Comparison of ENCODE assay signal across 18 mouse cellular contexts in the genomic region with DNA sequence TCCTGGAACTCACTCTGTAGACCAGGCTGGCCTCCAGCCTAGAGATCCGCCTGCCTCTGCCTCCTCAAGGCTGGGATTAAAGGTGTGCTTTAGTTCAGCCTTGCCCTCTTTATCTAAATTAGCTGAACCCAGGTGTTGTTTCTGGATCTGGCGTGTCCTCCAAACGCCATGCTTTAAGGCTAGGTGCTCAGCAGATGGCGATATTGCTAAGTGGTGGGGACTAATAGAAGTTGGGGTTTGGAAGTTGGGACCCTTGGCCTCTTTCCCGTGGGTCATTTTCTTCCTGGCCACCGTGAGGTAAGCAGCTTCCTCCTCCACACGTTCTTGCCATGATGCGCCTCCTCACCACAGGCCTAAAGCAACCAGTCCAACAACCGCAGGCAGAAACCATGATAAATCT.
DNase-seq lines count a peak whose midpoint lies in the region; ATAC-seq and TF ChIP-seq lines count a peak whose summit lies in the region.
"Had no signal": no experiment of that assay in that cellular context is flagged by ENCODE, and none has a peak within 500 bp of the region (broad histone marks: within the 10 kb centered on the region; RNA-seq: fewer than 3 reads in every experiment).

No protein-coding gene starts in this region.

- no peak overlapping the region for H3K4me3 ChIP-seq in intestine, postnatal 0 days (ENCODE audit: low read depth, low read length)
- no peak overlapping the region for H3K4me3 ChIP-seq in intestine, embryonic 15.5 days (replicated peaks)
- no peak overlapping the region for H3K4me3 ChIP-seq in midbrain, postnatal 0 days (ENCODE audit: low read depth, low read length)
- no peak overlapping the region for H3K4me3 ChIP-seq in midbrain, embryonic 13.5 days (replicated peaks)
- H3K4me3 ChIP-seq: embryonic facial prominence, embryonic 15.5 days; hindbrain, embryonic 13.5 days; liver, embryonic 15.5 days had no signal

- no peaks in the 10 kb centered on the region for H3K9me3 ChIP-seq in intestine, postnatal 0 days (ENCODE audit: control insufficient read depth)
- no peaks in the 10 kb centered on the region for H3K9me3 ChIP-seq in intestine, embryonic 15.5 days
- no peaks in the 10 kb centered on the region for H3K9me3 ChIP-seq in midbrain, postnatal 0 days (ENCODE audit: low read length)
- 0 out of 2 replicates have a peak, but pooled peaks cover 5% of the 10 kb centered on the region for H3K9me3 ChIP-seq in midbrain, embryonic 13.5 days
- H3K9me3 ChIP-seq: embryonic facial prominence, embryonic 15.5 days; G1E; hindbrain, embryonic 13.5 days; liver, embryonic 15.5 days had no signal

- no peaks in the 10 kb centered on the region for H3K36me3 ChIP-seq in intestine, postnatal 0 days (ENCODE audit: control insufficient read depth, insufficient read depth)
- H3K36me3 ChIP-seq in intestine, embryonic 15.5 days: no peaks in the 10 kb centered on the region
- no peaks in the 10 kb centered on the region for H3K36me3 ChIP-seq in midbrain, postnatal 0 days (ENCODE audit: insufficient read depth, low read length)
- H3K36me3 ChIP-seq in midbrain, embryonic 13.5 days: no peaks in the 10 kb centered on the region
- H3K36me3 ChIP-seq: embryonic facial prominence, embryonic 15.5 days; G1E; hindbrain, embryonic 13.5 days; liver, embryonic 15.5 days had no signal

- no peak overlapping the region for H3K27ac ChIP-seq in intestine, postnatal 0 days (ENCODE audit: low read depth, low read length)
- H3K27ac ChIP-seq in intestine, embryonic 15.5 days: no peak overlapping the region
- H3K27ac ChIP-seq in midbrain, postnatal 0 days (ENCODE audit: low read depth, low read length): no peak overlapping the region
- H3K27ac ChIP-seq in midbrain, embryonic 13.5 days: no peak overlapping the region
- H3K27ac ChIP-seq: embryonic facial prominence, embryonic 15.5 days; hindbrain, embryonic 13.5 days; liver, embryonic 15.5 days had no signal

- POLR2A ChIA-PET in Patski (lab: Charles Lee): no interaction called here

- DNase-seq in midbrain, postnatal 0 days (ENCODE audit: low spot score): no peak
- DNase-seq in Patski (ENCODE audit: low read depth, low spot score): no peak
- no peak for DNase-seq in adrenal gland, postnatal 10 days
- no peak for DNase-seq in cerebellum, postnatal 25 days
- DNase-seq: adrenal gland, postnatal 14 days; cerebellum, adult 18-20 months; gastrocnemius, postnatal 14 days; heart, postnatal 10 days; kidney, adult 18-20 months; kidney, postnatal 4 days; layer of hippocampus, postnatal 36 days had no signal

- no peak overlapping the region for H3K4me2 ChIP-seq in intestine, postnatal 0 days (replicated peaks; ENCODE audit: low read depth)
- no peak overlapping the region for H3K4me2 ChIP-seq in intestine, embryonic 15.5 days (replicated peaks)
- H3K4me2 ChIP-seq in midbrain, postnatal 0 days (ENCODE audit: low read depth, low read length, poor library complexity, severe bottlenecking): no peak overlapping the region
- no peak overlapping the region for H3K4me2 ChIP-seq in midbrain, embryonic 13.5 days (replicated peaks)
- H3K4me2 ChIP-seq: embryonic facial prominence, embryonic 15.5 days; hindbrain, embryonic 13.5 days; liver, embryonic 15.5 days had no signal

- no peaks in the 10 kb centered on the region for H3K27me3 ChIP-seq in intestine, postnatal 0 days (replicated peaks; ENCODE audit: control insufficient read depth, insufficient read depth, low read length)
- no peaks in the 10 kb centered on the region for H3K27me3 ChIP-seq in intestine, embryonic 15.5 days (replicated peaks)
- H3K27me3 ChIP-seq in midbrain, postnatal 0 days (ENCODE audit: insufficient read depth, low read length): no peaks in the 10 kb centered on the region
- peaks cover 1% of the 10 kb centered on the region; the same call in 1 of the 2 replicates for H3K27me3 ChIP-seq in midbrain, embryonic 13.5 days
- H3K27me3 ChIP-seq in Patski: no peaks in the 10 kb centered on the region
- H3K27me3 ChIP-seq: embryonic facial prominence, embryonic 15.5 days; liver, embryonic 15.5 days had no signal

- WGBS in intestine, postnatal 0 days: 82% methylated on average over 9 of the region's 9 CpGs
- 85% methylated on average over 9 of the region's 9 CpGs for WGBS in intestine, embryonic 15.5 days
- 85% methylated on average over 9 of the region's 9 CpGs for WGBS in midbrain, postnatal 0 days
- 87% methylated on average over 9 of the region's 9 CpGs for WGBS in midbrain, embryonic 13.5 days

- in situ Hi-C loops in Patski (cut with MboI; ENCODE audit: low pct_unique_long_range_greater_than_20kb): loop anchor here (10.0 kb wide), 2 partner anchors 299 to 689 kb away; no protein-coding TSS in a partner anchor

- CTCF ChIA-PET in Patski (lab: Charles Lee): no interaction called here

- no peak overlapping the region for H3K9ac ChIP-seq in intestine, postnatal 0 days (ENCODE audit: low read depth, low read length)
- no peak overlapping the region for H3K9ac ChIP-seq in intestine, embryonic 15.5 days
- no peak overlapping the region for H3K9ac ChIP-seq in midbrain, postnatal 0 days (replicated peaks; ENCODE audit: low read length, poor library complexity, severe bottlenecking)
- H3K9ac ChIP-seq in midbrain, embryonic 13.5 days (replicated peaks): no peak overlapping the region
- H3K9ac ChIP-seq: embryonic facial prominence, embryonic 15.5 days; hindbrain, embryonic 13.5 days; liver, embryonic 15.5 days had no signal

- H3K4me1 ChIP-seq in intestine, postnatal 0 days (replicated peaks; ENCODE audit: control insufficient read depth, insufficient read depth, low read length): no peaks in the 10 kb centered on the region
- H3K4me1 ChIP-seq in intestine, embryonic 15.5 days (replicated peaks): no peaks in the 10 kb centered on the region
- H3K4me1 ChIP-seq in midbrain, postnatal 0 days (ENCODE audit: insufficient read depth, low read length): no peaks in the 10 kb centered on the region
- no peaks in the 10 kb centered on the region for H3K4me1 ChIP-seq in midbrain, embryonic 13.5 days (replicated peaks)
- H3K4me1 ChIP-seq: embryonic facial prominence, embryonic 15.5 days; liver, embryonic 15.5 days had no signal

- no peak for ATAC-seq in intestine, postnatal 0 days
- ATAC-seq in intestine, embryonic 15.5 days: no peak
- no peak for ATAC-seq in midbrain, postnatal 0 days (ENCODE audit: low FRiP score)
- ATAC-seq in midbrain, embryonic 13.5 days: no peak
- no peak for ATAC-seq in Patski

- peak; percentile 48 for TF ChIP-seq CTCF in intestine, postnatal 0 days (IDR thresholded peaks at IDR 0.05; ENCODE audit: low read depth)
- TF ChIP-seq CTCF in midbrain, postnatal 0 days (IDR thresholded peaks at IDR 0.05): peak; percentile 29; the same call in 1 of the 2 replicates
- peak; percentile 35 for TF ChIP-seq CTCF in Patski (IDR thresholded peaks at IDR 0.05)
